Mouse (Mus musculus): ENCODE results near the gene Rhobtb1. TPM values are rescaled to one million over a fixed set of nuclear protein-coding genes. Genes with fewer than 3 reads are reported as not detected.
A peak's percentile ranks its signal among the peaks of the same experiment; 100 is the strongest.

Gene Rhobtb1
- polyA plus RNA-seq, 1 experiment from 2014 or later = 14.3 TPM

DNA sequence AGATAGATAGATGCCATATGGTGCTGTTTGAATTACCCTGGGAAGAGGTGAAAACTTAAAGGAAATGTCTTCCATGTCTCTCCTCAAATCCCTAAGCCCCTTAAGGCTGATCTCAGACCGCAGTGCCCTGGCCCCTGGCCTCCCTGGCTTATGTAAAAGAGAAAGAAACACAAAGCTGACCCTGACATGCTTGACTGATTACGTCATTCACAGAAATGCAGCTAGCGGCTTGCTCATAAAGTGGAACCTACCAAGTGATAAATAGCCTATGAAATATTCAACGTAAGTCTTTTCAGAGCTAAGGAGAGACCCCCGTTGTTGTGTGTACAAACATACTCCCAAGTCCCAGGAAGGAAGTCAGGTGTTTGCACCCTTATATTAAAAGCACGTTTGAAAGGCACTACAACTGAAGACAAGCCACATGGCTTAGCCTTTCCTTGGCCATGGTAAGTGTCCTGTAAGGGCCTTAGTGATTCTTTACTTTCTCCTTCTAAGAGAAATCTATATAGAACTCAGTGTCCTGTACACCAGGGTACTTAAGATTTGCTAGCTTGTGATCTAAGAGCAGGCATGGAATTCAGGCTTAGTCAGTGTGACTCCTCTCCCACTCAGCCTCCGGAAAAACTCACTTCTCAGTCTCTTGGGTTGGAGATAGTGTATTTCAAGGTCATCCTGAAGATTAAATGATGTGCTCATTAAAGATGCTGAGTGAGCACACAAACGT lies 53.6 kb downstream of the Rhobtb1 start:
- 44% methylated on average over 8 of the region's 8 CpGs for WGBS

GRCm38 (mm10) chr10:69206081-69206480 lies 54.8 kb downstream of the Rhobtb1 start:
- no peaks in the 10 kb centered on the region for H3K27me3 ChIP-seq
- H3K4me1 ChIP-seq (replicated peaks) = 0 out of 2 replicates have a peak, but pooled peaks cover under 1% of the 10 kb centered on the region
- H3K4me3 ChIP-seq = no peak overlapping the region
- H3K27ac ChIP-seq (replicated peaks) = no peak overlapping the region
- no peaks in the 10 kb centered on the region for H3K36me3 ChIP-seq
- H3K9me3 ChIP-seq = no peaks in the 10 kb centered on the region
- no peak for ATAC-seq (ENCODE audit: low read depth)
- H3K4me2 ChIP-seq = no peak overlapping the region
- 93% methylated on average over 6 of the region's 6 CpGs for WGBS
- H3K9ac ChIP-seq = no peak overlapping the region

More for the DNA sequence above, 53.6 kb downstream of the Rhobtb1 start:
- Histone ChIP-seq H3K9ac (no peak overlapping the region), H3K36me3 (no peaks in the 10 kb centered on the region), H3K9me3 (no peaks in the 10 kb centered on the region), H3K4me2 (no peak overlapping the region), H3K27me3 (no peaks in the 10 kb centered on the region), H3K27ac (replicated peaks) (no peak overlapping the region), H3K4me1 (replicated peaks) (no peaks in the 10 kb centered on the region), H3K4me3 (no peak overlapping the region)
- no peak for ATAC-seq (ENCODE audit: low read depth)

GRCm38 (mm10) chr10:69207481-69207880 lies 56.2 kb downstream of the Rhobtb1 start:
- no peak overlapping the region for H3K27ac ChIP-seq (replicated peaks)
- H3K27me3 ChIP-seq = no peaks in the 10 kb centered on the region
- no peak overlapping the region for H3K4me3 ChIP-seq
- WGBS = 88% methylated on average over 7 of the region's 7 CpGs
- H3K36me3 ChIP-seq = no peaks in the 10 kb centered on the region
- no peaks in the 10 kb centered on the region for H3K9me3 ChIP-seq
- H3K9ac ChIP-seq = no peak overlapping the region
- no peak overlapping the region for H3K4me2 ChIP-seq
- H3K4me1 ChIP-seq (replicated peaks) = peaks cover 12% of the 10 kb centered on the region
- ATAC-seq (ENCODE audit: low read depth) = no peak

GRCm38 (mm10) chr10:69207981-69208630 lies 56.9 kb downstream of the Rhobtb1 start:
- Histone ChIP-seq H3K4me1 (replicated peaks) (peaks cover 12% of the 10 kb centered on the region), H3K4me2 (no peak overlapping the region), H3K27ac (replicated peaks) (no peak overlapping the region), H3K36me3 (no peaks in the 10 kb centered on the region), H3K27me3 (no peaks in the 10 kb centered on the region), H3K9ac (no peak overlapping the region), H3K4me3 (no peak overlapping the region), H3K9me3 (no peaks in the 10 kb centered on the region)
- WGBS = 83% methylated on average over 15 of the region's 15 CpGs
- ATAC-seq (ENCODE audit: low read depth) = no peak

GRCm38 (mm10) chr10:69208705-69209104 lies 57.5 kb downstream of the Rhobtb1 start:
- Histone ChIP-seq H3K36me3 (no peaks in the 10 kb centered on the region), H3K27ac (replicated peaks) (no peak overlapping the region), H3K4me2 (no peak overlapping the region), H3K4me3 (no peak overlapping the region), H3K27me3 (no peaks in the 10 kb centered on the region), H3K4me1 (replicated peaks) (peaks cover 15% of the 10 kb centered on the region), H3K9ac (no peak overlapping the region), H3K9me3 (no peaks in the 10 kb centered on the region)
- WGBS = 94% methylated on average over 3 of the region's 3 CpGs
- ATAC-seq (ENCODE audit: low read depth) = no peak

DNA sequence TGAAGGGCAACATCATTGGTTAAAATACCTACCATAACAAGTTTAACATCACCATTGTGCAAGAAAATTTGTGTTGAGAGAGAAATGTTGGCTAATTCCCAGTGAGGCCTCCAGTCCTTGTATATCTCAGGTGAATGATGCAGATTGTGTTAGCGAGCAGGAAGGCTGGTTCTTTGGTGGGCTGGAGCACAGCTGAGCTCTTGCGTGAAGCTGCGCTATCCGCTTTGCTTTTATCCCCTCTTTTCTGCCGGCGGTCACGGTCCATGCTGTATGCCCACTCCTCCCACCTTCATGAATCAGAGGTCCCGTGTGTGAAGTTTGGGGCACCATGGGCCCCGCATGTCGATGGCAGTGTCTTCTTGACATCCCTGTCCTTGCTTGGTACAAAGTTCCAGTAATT lies 58.8 kb downstream of the Rhobtb1 start:
- Histone ChIP-seq H3K4me2 (no peak overlapping the region), H3K4me3 (no peak overlapping the region), H3K9me3 (no peaks in the 10 kb centered on the region), H3K36me3 (no peaks in the 10 kb centered on the region), H3K4me1 (replicated peaks) (peaks cover 24% of the 10 kb centered on the region), H3K27me3 (no peaks in the 10 kb centered on the region), H3K27ac (replicated peaks) (no peak overlapping the region), H3K9ac (no peak overlapping the region)
- WGBS = 90% methylated on average over 10 of the region's 10 CpGs
- no peak for ATAC-seq (ENCODE audit: low read depth)

DNA sequence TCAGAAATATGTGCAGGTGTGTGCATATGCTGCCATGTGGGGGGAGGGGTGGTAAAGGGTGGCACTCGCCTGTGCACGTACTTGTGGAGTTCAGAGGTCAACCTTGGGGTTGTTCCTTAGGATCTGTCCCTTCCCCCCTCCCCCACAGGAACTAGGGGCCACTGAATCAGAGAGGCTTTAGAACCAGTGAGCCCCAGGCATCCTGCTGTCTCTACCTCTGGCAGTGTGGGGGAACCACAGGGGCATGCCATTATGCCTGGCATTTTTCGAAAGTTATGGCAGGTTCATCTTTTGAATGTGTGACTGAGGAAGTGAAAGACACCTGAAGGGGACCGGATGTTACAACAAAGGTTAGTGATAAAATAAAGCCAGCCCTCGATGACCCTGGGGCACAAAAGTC lies 59.4 kb downstream of the Rhobtb1 start:
- Histone ChIP-seq H3K4me1 (replicated peaks) (peaks cover 24% of the 10 kb centered on the region), H3K9me3 (no peaks in the 10 kb centered on the region), H3K36me3 (no peaks in the 10 kb centered on the region), H3K9ac (no peak overlapping the region), H3K4me2 (no peak overlapping the region), H3K27me3 (no peaks in the 10 kb centered on the region), H3K27ac (replicated peaks) (no peak overlapping the region), H3K4me3 (no peak overlapping the region)
- ATAC-seq (ENCODE audit: low read depth) = no peak
- WGBS = 87% methylated on average over 5 of the region's 5 CpGs

- H3K36me3 ChIP-seq = peaks cover 4% of the 10 kb centered on the region
- H3K4me1 ChIP-seq (replicated peaks) = peaks cover 24% of the 10 kb centered on the region
- H3K9ac ChIP-seq = peak overlapping the region; percentile 96
- peak overlapping the region; percentile 76 for H3K4me3 ChIP-seq
- H3K27me3 ChIP-seq = no peaks in the 10 kb centered on the region
- H3K9me3 ChIP-seq = no peaks in the 10 kb centered on the region
- WGBS = 65% methylated on average over 8 of the region's 8 CpGs
- ATAC-seq (ENCODE audit: low read depth) = no peak
- H3K27ac ChIP-seq (replicated peaks) = peak overlapping the region; percentile 98
- peak overlapping the region; percentile 89 for H3K4me2 ChIP-seq
These were observed 60.3 kb downstream of the Rhobtb1 start for GRCm38 (mm10) chr10:69211560-69211959.

- peak; percentile 3; the same call in 1 of the 2 replicates for ATAC-seq (ENCODE audit: low read depth)
These were observed 60.7 kb downstream of the Rhobtb1 start for GRCm38 (mm10) chr10:69211976-69212375.

DNA sequence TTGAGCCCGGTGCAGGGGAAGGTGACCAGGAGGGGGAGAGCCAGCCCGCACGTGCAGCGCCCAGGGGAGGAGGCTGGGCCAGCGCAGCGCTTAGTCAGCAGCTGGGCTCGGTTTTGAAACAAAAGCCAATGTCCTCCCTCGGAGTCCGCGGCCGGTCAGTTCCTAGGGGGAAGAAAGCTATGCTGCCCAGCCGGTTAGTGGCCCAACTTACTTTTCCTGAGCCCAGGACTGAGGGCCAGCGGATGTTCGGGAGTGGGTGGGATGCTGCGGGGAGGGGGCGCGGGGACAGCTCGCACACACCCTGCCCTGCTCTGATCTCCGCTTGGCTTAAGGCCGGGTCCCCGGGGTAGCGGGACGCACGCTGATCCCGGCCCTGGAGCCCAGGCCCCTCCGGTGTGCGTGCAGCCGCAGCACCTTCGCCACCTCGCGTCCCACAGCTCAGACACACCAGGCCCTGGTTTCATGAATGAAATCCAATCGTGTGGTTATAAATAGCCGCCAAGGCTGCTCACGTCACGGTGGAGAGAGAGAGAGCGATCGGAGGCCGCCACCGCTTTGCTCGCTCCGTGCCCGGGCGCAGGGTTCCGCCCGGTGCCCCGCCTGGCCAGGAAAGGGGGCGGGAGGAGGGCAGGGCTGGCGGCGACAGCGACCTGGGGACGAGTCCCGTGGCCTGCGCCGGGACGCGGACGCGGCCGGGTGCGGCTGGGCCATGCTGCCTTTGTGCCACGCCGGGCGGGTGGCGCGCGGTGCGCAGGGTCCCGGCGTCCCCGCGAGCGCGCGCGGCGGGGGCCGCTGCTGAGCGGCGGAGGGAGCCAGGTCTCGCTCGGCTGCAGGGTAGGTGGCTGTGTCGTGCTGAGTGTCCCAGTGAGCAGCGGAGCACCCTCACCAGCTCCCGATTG lies 61.6 kb downstream of the Rhobtb1 start, which contains the start of gene A930033H14Rik:
TSS of gene A930033H14Rik (minus strand) at position 557 of the 899 bp plus-strand sequence.
- Histone ChIP-seq H3K4me3 (peak within 1 kb of the TSS; percentile 76), H3K4me2 (peak within 1 kb of the TSS; percentile 89), H3K9me3 (no peaks in the 10 kb centered on the region), H3K27ac (replicated peaks) (peak within 1 kb of the TSS; percentile 98), H3K36me3 (peaks cover 10% of the 10 kb centered on the region), H3K4me1 (replicated peaks) (peaks cover 24% of the 10 kb centered on the region), H3K27me3 (no peaks in the 10 kb centered on the region), H3K9ac (peak within 1 kb of the TSS; percentile 96)
- 1% methylated on average over 68 of the region's 84 CpGs for WGBS
- ATAC-seq (ENCODE audit: low read depth) = peak; percentile 91

More at GRCm38 (mm10) chr10:69211976-69212375, 60.7 kb downstream of the Rhobtb1 start:
- Histone ChIP-seq H3K4me1 (replicated peaks) (peaks cover 24% of the 10 kb centered on the region), H3K27ac (replicated peaks) (peak overlapping the region; percentile 98), H3K4me2 (peak overlapping the region; percentile 89), H3K4me3 (peak overlapping the region; percentile 76), H3K27me3 (no peaks in the 10 kb centered on the region), H3K9ac (peak overlapping the region; percentile 96), H3K9me3 (no peaks in the 10 kb centered on the region), H3K36me3 (peaks cover 6% of the 10 kb centered on the region)
- 7% methylated on average over 14 of the region's 14 CpGs for WGBS

DNA sequence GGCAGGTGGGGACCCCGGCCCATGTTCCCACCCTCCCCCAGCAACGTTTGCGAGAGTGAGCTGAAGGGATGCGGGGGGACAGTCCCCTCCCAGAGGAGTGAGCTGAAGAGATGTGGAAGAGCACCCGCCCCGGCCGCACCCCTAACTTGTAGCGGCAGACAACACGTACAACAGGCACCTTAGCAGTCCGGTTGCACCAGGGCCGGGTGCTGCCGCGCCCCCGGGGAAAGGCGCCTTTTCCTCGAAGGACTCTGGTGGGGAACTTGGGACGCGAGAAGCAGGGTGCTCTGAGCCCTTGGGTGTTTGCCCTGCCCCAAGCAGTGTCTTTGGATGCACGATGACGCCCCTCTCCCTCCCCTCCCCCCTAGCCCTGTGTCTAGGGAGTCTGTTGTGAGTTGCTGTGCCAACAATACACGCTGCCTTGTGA lies 62.2 kb downstream of the Rhobtb1 start:
- H3K4me3 ChIP-seq = peak overlapping the region; percentile 76
- 0% methylated on average over 21 of the region's 21 CpGs for WGBS
- no peaks in the 10 kb centered on the region for H3K9me3 ChIP-seq
- H3K36me3 ChIP-seq = peaks cover 15% of the 10 kb centered on the region
- ATAC-seq (ENCODE audit: low read depth) = peak; percentile 70
- peaks cover 24% of the 10 kb centered on the region for H3K4me1 ChIP-seq (replicated peaks)
- peak overlapping the region; percentile 89 for H3K4me2 ChIP-seq
- H3K27ac ChIP-seq (replicated peaks) = peak overlapping the region; percentile 98
- no peaks in the 10 kb centered on the region for H3K27me3 ChIP-seq
- peak overlapping the region; percentile 96 for H3K9ac ChIP-seq
